Mouse (Mus musculus) embryonic facial prominence, embryonic 11.5 days (tissue): Measurements from ENCODE around the gene Glmp. TPM values are rescaled to one million over a fixed set of nuclear protein-coding genes. Genes with fewer than 3 reads are reported as not detected.
"Not testable (repeated sequence)": the region's sequence is repeated elsewhere in the genome, so short reads cannot be mapped to it uniquely, and the experiment has no call there.

Experiments used
- ATAC-seq: fragments of 200-750 bp; cut with Nextera tagmentation; replicated peaks from 2 replicates; pipeline ENCODE4 v1.8.0; 2017; ENCODE audit warnings: low read depth; ENCODE audit not compliant: insufficient number of reproducible peaks, low FRiP score, low TSS enrichment
- DNase-seq: peaks from one replicate; pipeline ENCODE4 v3.0.0-alpha.2; 2015; ENCODE audit warnings: low spot score
- H3K27ac ChIP-seq: fragments of 300-500 bp; sonication (generic); replicated peaks from 2 replicates; pipeline ENCODE4 v1.5.1; 2014; ENCODE audit warnings: mild to moderate bottlenecking, low read depth, low read length, control low read depth
- H3K27me3 ChIP-seq: fragments of 300-500 bp; sonication (generic); 2 replicates; pipeline ENCODE4 v1.6.1; 2014; ENCODE audit warnings: mild to moderate bottlenecking, low read length, moderate library complexity, mixed read lengths; ENCODE audit not compliant: control insufficient read depth, insufficient read depth
- H3K36me3 ChIP-seq: fragments of 300-500 bp; sonication (generic); replicated peaks from 2 replicates; pipeline ENCODE4 v1.6.1; 2014; ENCODE audit warnings: low read depth, mild to moderate bottlenecking, low read length, moderate library complexity, mixed read lengths; ENCODE audit not compliant: control insufficient read depth, insufficient read depth
- H3K4me1 ChIP-seq: fragments of 300-500 bp; sonication (generic); 2 replicates; pipeline ENCODE4 v1.6.1; 2014; ENCODE audit warnings: low read length, mixed read lengths; ENCODE audit not compliant: control insufficient read depth, insufficient read depth
- H3K4me2 ChIP-seq: fragments of 300-500 bp; sonication (generic); 2 replicates; pipeline ENCODE4 v1.6.1; 2014; ENCODE audit warnings: low read depth, mild to moderate bottlenecking, control low read depth, low read length, moderate library complexity
- H3K4me3 ChIP-seq: fragments of 300-500 bp; sonication (generic); 2 replicates; pipeline ENCODE4 v1.5.1; 2014; ENCODE audit warnings: low read depth, low read length, control low read depth
- H3K9ac ChIP-seq: fragments of 300-500 bp; sonication (generic); replicated peaks from 2 replicates; pipeline ENCODE4 v1.6.1; 2014; ENCODE audit warnings: mild to moderate bottlenecking, control low read depth, low read length
- H3K9me3 ChIP-seq: fragments of 300-500 bp; sonication (generic); replicated peaks from 2 replicates; pipeline ENCODE4 v1.6.1; 2016; ENCODE audit warnings: mild to moderate bottlenecking, low read length, inconsistent platforms, mixed read lengths; ENCODE audit not compliant: control insufficient read depth
- WGBS: fragments of 180-500 bp; shearing (Covaris S2); extraction: QIAGEN DNeasy Blood & Tissue Kit; methylation state at CpG from one replicate; pipeline ENCODE4 v1.1.7; 2014; 5-methylcytosine and 5-hydroxymethylcytosine counted together
- polyA plus RNA-seq: library from polyadenylated mRNA; unstranded; fragments of >200 nt; fragmentation: Nextera tagmentation; extraction: Ambion mirVana; gene quantifications from 2 replicates; pipeline ENCODE4 v1.2.1, GENCODE M21; 2014

The Glmp gene
- polyA plus RNA-seq, 1 experiment from 2014 or later = 77.9 TPM

- H3K27me3 ChIP-seq, H3K4me1 ChIP-seq, H3K36me3 ChIP-seq, H3K27ac ChIP-seq, H3K9me3 ChIP-seq: not testable (repeated sequence)
- WGBS = 12% methylated on average over 17 of the region's 19 CpGs
- DNase-seq (peak; percentile 74), ATAC-seq (peak; percentile 87)
- Histone ChIP-seq H3K9ac (peak overlapping the region; percentile 22; the same call in 1 of the 2 replicates), H3K4me2 (peak overlapping the region; percentile 39), H3K4me3 (peak overlapping the region; percentile 5; the same call in 1 of the 2 replicates)
Observed at GRCm38 (mm10) chr3:88375750-88376626, 51.2 kb downstream of the Glmp start.

DNA sequence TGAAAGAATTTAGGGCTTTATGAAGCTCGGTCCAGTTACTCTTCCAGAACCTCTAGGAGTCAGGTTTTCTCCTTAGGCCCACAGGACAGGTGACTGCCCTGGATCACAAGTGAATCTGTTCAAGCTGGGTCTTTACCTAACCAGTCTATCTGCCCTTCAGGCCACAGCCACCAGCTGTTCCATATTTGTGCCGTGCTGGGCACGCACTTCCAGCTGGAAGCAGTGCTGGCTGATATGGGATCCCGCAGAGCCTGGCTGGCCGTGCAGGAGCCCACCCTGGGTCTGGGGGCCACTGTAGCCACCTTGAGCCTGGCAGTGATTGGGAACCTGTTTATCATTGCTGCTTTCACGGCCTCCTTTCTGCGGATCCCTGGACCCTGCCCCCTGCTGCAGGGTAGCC, 51.8 kb downstream of the Glmp start:
- not testable (repeated sequence) for H3K9me3 ChIP-seq, H3K27me3 ChIP-seq, H3K4me1 ChIP-seq, H3K9ac ChIP-seq, H3K27ac ChIP-seq, H3K36me3 ChIP-seq, H3K4me3 ChIP-seq, ATAC-seq
- peak; percentile 40 for DNase-seq
- 11% methylated on average over 5 of the region's 7 CpGs for WGBS
- peak overlapping the region; percentile 39 for H3K4me2 ChIP-seq

DNA sequence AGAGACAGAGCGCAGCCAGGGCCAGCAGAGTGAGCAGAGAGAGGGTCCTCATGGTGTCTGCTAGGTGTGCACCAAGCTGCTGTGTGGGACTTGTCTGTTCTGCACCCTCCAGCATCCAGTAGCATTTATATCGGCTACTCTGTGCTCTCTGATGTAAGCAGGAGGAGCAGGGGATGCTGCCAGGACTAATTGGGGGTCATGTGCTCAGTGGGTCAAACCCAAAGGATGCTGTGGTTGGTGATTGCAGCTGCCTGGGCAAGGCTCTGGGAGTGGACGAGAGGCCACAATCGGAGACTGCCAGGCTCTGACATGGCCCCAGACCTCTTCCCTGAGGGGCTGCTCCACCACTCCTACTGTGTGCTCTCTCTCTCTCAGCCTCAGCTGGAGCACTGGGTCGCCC, 53.8 kb downstream of the Glmp start, which contains the start of gene Bglap2:
TSS of gene Bglap2 (minus strand) at position 101 of the 400 bp plus-strand sequence.
- not testable (repeated sequence) for ATAC-seq, H3K4me2 ChIP-seq, H3K4me1 ChIP-seq, DNase-seq, H3K36me3 ChIP-seq, H3K27me3 ChIP-seq, H3K27ac ChIP-seq, H3K9ac ChIP-seq, H3K9me3 ChIP-seq, H3K4me3 ChIP-seq
- 75% methylated on average over 4 of the region's 5 CpGs for WGBS

Other genes starting within 250 kb of the Glmp start
- 0.08 and 0.11 TPM in 2 replicates for gene Ttc24, start 246.7 kb upstream of the Glmp start, polyA plus RNA-seq
- 17.8 and 18.1 TPM in 2 replicates for gene Iqgap3, start 243.1 kb upstream of the Glmp start, polyA plus RNA-seq
- 11.5 and 12.5 TPM in 2 replicates for gene Mef2d, start 182.7 kb upstream of the Glmp start, polyA plus RNA-seq
- 0.25 and 0.26 TPM in 2 replicates for gene Rhbg, start 70.3 kb upstream of the Glmp start, polyA plus RNA-seq
- 0.36 TPM in 1 of 2 replicates, not detected in the other for gene Gm38392, start 37.8 kb upstream of the Glmp start, polyA plus RNA-seq
- 9.8 and 13.1 TPM in 2 replicates for gene Tsacc, start 28.0 kb upstream of the Glmp start, polyA plus RNA-seq
- 784 and 788 TPM in 2 replicates for gene Cct3, start 27.9 kb upstream of the Glmp start, polyA plus RNA-seq
- gene Tmem79, start 11.1 kb downstream of the Glmp start, polyA plus RNA-seq = 2.1 and 2.8 TPM in 2 replicates
- 33.3 and 39.3 TPM in 2 replicates for gene Smg5, start 11.2 kb downstream of the Glmp start, polyA plus RNA-seq
- gene Paqr6, start 39.6 kb downstream of the Glmp start, polyA plus RNA-seq = 0.60 and 0.82 TPM in 2 replicates
- 0.32 TPM in 1 of 2 replicates, not detected in the other for gene Bglap3, start 47.7 kb downstream of the Glmp start, polyA plus RNA-seq
- not detected in 2 replicates for gene Bglap2, start 53.7 kb downstream of the Glmp start, polyA plus RNA-seq
- 0.57 TPM in 1 of 2 replicates, not detected in the other for gene Bglap, start 59.4 kb downstream of the Glmp start, polyA plus RNA-seq
- gene Pmf1, start 85.3 kb downstream of the Glmp start, polyA plus RNA-seq = 157 and 161 TPM in 2 replicates
- 17.1 and 19.2 TPM in 2 replicates for gene Slc25a44, start 100.1 kb downstream of the Glmp start, polyA plus RNA-seq
- gene Sema4a, start 136.2 kb downstream of the Glmp start, polyA plus RNA-seq = 5.3 and 6.5 TPM in 2 replicates
- 28.7 and 30.5 TPM in 2 replicates for gene Lmna, start 184.9 kb downstream of the Glmp start, polyA plus RNA-seq
- 40.1 and 41.0 TPM in 2 replicates for gene Mex3a, start 207.4 kb downstream of the Glmp start, polyA plus RNA-seq
- gene Rab25, start 223.3 kb downstream of the Glmp start, polyA plus RNA-seq = 3.7 and 4.0 TPM in 2 replicates
- gene Lamtor2, start 228.1 kb downstream of the Glmp start, polyA plus RNA-seq = 77.4 and 82.0 TPM in 2 replicates
- gene Ubqln4, start 228.7 kb downstream of the Glmp start, polyA plus RNA-seq = 62.1 and 73.3 TPM in 2 replicates